Mouse (Mus musculus): ENCODE measurements around the gene Gm28308.

Gm28308 gene

DNA sequence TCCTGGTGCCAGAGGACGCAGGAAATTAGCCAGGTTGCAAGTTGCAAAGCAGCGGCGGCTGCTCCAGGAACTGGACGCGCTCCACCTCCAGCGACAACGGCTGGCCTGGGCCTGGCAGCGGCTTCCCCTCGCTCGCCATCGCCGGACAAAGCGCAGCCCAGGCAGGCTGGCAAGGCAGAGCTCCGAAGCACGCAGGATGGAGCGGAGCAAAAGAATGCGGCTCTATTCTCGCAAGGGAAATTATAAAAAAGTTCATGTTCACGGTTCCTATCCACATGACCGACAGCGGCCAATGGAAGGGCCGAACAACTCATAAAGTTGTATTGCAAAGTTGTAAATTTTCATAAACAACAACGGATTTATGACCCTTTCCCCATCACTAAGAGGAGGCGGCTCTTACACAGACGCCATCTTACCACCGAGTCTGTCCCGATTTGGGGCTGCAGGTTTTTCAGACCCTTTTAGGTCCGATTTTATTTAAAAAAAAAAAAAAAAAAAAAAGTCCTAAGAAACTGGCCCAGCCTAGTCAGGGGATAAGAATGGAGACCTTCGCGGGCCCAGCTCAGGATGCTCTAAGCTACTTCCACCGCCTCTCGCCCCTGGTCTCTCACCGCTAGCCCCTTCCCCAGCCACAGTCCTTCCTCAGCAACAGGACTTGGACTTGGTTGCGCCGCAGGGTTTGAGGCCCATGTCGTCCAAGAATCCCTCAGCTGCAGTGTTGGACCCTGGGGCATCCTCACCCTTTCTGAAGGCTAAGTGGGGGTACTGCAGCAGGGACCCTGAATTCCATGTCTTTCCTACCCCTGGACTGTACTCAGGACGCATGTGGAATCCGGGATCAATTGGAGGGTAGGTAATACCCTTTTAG lies at the start of gene Gm28308, which contains the start of gene Hoxa3:
TSS of gene Gm28308 (minus strand) at position 221 of the 868 bp plus-strand sequence.
TSS of gene Hoxa3 (minus strand) at position 218 of the 868 bp plus-strand sequence.
- no peak for DNase-seq (ENCODE audit: low spot score in 2 of 2)

DNA sequence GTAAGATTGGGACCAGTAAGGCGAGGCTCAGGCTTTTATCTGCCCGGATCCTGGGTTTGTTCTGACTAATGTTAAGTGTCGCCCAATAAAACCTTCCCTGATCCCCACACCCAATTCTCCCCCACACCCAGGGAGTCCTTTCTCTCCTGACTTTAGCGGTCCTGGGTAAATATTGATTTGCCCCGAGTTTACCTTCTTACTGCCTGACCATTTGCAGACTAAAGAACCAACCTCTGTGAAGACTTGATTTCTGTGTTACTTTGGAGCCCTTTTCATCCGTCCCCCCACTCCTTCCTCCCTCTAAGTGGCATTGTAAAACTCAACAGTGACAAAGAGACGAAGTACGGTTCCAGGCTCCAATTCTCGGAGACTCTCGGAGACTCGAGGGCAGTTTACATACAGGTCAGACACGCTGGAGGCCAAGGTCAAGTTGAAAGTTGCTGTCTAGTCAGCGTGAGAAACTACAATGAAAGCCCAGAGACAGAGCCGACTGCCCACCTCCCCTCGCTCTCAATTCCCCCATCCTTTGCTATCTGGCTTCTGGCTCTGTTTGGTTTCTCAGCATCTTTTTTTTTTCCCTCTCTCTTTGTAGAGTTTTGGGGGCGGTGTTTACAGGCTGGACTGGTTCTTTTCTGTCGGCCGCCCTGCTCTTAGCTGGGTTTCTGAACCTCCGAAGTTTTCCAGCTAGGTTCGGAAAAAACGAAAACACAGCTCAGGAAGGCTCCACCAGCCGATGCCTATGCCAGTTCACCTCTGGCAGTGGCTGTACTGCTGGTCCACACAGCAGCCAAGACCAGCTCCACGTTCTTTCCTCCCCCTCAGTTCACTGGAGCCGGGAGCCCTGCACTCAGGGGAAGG lies 49.6 kb upstream of the Gm28308 start:
- no peak for DNase-seq (ENCODE audit: low spot score in 2 of 2)

- no peak for DNase-seq (ENCODE audit: low spot score in 2 of 2)
Observed at GRCm38 (mm10) chr6:52261751-52262462, 48.8 kb upstream of the Gm28308 start.

GRCm38 (mm10) chr6:52260654-52261575 lies 47.8 kb upstream of the Gm28308 start, which contains the start of gene Hoxa13:
Gene Hoxa13 (minus strand): TSS chr6:52260880.
- DNase-seq (ENCODE audit: low spot score in 2 of 2), result no peak

DNA sequence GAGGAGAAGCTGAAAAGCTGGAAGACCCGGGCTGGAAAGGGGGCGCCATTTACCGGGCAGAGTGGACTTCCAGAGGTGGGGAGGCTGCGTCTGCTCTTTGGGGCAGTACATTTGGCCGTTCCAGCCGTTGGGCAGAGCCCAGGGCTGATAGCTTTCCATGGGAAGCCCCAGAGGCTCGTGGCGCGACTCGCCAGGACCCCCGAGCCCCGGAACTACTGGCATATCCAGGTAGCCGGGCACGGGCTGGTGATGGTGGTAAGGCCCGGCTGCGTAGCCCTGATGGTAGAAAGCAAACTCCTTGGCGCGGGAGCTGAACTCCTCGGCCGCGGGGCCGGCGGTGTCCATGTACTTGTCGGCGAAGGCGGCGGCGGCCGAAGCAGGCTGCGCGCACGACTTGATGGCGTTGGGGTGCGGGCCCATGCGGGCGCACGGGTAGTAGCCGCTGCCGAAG lies 46.7 kb upstream of the Gm28308 start:
- DNase-seq (ENCODE audit: low spot score in 2 of 2), result no peak

GRCm38 (mm10) chr6:52259081-52259790 lies 46.1 kb upstream of the Gm28308 start:
- no peak for DNase-seq (ENCODE audit: low spot score in 2 of 2)

- DNase-seq (ENCODE audit: low spot score in 2 of 2), result peak in 1 of 2 experiments; percentile 57
Observed at GRCm38 (mm10) chr6:52256956-52257355, 43.8 kb upstream of the Gm28308 start.

DNA sequence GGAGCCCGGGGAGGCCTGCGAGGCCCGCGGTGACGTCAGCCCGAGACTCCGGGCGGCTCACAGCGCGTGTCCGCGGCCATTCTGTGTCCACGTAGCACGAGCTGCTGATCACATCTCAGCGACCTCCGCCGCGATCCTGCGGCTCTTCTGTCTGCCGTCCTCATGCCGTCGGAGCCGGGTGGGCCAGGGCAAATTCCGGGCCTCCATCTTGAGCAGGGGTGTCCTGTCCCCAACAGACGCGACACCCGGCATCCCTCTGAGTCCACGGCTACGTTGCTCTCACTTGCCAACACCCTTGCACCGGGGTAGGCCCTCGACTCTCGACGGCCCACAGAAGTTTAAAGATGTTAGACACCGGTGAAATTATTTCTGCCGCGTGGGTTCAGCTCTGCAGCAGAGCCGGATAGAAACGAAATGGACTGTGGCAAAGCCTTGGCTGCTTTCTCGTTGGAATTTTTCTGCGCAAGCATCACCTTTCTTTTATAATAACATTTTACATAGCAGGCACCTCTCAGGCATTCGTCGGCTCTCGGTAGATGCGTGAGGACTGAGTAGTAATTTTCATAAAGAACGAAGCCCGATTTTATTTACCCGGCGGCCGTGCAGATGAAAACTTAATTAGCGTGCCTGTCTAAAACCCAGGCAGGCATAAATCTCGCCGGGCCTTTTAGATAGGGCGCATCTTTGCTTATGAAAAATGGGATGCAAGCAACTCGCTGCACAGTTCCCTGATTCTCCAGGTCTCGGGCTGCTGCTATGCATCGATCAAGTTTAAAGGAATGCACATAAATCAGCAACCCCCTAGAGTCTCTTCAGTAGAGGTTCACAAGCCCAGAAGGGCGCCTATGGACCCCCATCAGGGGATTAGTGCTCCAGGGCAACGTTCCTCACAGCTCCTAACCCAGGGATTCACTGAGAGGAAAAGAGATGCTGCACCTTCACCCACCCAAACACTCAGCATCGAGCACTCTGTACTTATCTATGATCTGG lies 40.7 kb upstream of the Gm28308 start:
- no peak for DNase-seq (ENCODE audit: low spot score in 2 of 2)

GRCm38 (mm10) chr6:52252775-52253376 lies 39.7 kb upstream of the Gm28308 start:
- DNase-seq (ENCODE audit: low spot score in 2 of 2), result no peak

DNA sequence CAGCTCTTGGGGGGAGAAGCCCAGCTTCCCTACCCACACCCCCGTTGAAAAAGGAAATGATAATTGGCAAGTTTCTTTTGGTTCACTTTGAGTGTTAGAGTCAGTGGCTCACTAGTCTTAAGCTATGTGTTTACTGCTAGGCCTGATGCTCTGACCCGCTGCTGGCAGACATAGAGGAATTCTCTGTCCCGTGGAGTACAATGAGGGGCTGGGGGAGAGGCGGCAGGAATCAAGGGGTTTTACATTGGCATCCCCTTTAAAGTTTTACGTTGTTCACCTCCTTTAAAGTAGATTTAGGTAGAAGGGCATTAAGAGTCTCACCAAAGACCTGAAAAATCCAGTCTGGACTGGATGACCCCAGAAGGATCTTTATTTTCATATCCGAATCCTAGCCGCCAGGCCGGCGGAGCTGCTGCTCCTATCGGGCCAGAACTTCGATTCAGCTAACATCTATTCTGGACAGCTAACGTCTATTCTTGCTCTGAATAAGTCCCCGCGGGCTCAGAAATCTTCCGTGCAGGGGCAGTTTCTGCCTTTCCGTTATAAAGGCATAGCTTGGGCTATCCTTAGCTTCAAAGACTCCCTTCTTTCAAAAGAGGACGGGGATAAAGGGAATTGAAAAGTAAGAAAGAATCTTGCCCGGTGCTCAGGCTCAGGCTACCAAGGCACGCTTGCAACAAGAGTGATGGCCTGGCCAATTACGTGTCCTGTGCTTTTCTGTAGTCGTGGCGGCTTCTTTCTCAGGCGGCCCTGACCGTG lies 39.1 kb upstream of the Gm28308 start:
- no peak for DNase-seq (ENCODE audit: low spot score in 2 of 2)

DNA sequence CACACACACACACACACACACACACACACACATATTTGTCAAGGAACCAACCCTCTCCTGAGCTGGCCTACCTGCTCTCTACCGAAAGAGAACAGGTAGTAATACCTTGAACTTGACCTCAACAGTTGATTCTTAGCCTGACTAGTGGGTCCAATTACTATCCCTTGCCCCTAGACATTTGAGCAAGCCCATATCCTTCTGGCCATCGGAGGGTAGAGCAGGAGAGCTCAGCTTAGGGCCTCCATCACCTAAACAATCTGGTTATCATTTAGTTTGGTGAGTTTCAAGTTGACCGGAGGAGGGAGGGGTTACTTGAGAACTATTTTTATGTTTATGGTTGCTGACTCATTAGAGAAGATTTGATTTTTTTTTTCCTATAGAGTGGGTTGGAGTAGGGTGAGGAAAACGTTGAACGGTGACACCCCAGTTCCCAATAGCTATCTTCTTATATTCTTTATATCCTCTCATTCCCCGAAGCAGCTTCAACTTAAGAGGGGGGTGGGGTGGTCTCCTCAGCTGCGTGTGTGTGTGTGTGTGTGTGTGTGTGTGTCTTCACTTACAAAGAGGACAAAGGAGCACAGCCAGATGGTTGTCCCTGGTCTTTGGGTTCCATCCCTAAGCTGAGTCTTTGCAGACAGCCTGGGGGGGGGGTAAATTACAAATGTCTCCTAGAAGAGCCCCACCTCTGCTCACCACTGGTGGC lies 38.2 kb upstream of the Gm28308 start:
- no peak for DNase-seq (ENCODE audit: low spot score in 2 of 2)

GRCm38 (mm10) chr6:52249826-52250225 lies 36.7 kb upstream of the Gm28308 start:
- DNase-seq (ENCODE audit: low spot score in 2 of 2), result no peak

- DNase-seq (ENCODE audit: low spot score in 2 of 2), result no peak
Observed at GRCm38 (mm10) chr6:52249415-52249738, 36.2 kb upstream of the Gm28308 start.

DNA sequence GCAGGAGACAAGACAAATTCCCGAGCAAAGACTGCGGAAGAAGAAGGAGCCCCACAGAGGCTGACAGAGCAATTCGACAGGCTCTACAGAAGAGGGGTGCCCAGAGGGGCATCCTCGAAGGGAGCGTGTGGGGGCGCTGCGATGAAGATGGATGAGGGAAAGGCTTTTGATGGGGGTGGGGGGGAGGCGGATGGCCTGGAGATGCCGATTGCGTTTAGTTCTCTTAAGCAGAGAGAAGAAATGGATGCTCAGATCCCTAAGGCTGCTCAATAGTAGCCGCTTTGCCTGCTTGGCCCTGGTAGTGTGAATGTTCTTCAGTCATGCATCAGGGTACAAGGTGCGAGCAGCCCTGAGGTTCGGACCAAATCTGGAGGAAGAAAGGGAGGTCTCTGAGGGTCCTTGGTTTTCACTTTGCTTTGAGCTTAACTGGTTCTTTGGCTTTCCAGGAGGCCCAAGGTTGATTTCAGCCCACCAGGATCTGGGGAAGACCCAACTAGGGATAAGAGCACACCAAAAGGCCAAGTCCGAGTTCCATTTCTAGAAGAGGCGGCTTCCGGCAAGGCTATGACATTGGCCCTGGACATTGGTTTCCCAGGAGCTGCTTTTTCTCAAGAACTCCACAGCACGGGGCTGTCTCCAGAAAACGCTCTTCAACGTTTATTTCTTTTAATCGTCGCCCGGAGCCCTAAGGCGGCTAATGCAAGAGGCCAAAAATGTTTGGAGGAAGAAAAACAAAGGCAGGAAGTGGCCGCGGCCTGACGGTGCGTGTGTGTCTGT lies 35.7 kb upstream of the Gm28308 start:
- DNase-seq (ENCODE audit: low spot score in 2 of 2), result no peak

DNA sequence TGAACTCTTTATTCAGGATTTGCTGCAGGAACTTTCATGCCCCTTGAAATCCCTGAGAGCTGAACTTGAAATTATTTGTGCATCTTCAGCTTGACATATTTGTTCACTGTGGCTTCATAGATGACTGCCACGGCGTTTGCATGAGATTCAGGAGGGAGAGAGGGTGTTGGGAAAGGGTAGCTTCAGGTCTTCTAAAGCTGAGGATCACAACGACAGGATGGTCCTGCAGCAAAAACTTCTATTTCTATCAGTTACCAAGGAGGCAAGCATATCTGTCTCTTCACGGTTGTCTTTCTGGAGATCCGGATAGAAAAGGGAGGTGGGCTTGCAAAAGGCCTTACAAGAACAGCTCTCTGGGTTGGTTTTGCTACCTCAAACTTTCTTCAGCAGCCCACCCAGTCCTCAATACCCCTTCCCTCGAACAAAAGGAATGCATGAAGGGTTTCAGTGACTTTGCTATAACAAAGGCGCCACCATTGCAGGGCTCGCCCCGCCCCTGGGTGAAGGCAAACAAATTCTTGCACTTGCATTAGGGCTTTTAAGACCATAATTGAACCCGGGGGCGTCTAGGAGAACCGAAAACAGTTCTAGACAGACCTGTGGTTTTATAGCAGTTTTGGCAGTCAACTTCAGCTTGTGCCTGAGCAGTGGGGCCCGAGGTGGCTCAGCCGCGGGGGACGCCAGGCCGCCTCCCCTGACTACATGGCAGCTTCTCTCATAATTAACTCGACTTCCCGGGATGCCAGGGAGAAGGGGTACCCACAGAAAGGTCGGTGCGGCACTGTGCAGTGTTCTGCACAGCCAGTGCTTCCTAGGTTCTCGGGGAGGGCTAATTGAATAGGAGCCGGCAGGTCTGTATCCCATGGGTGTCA lies 34.9 kb upstream of the Gm28308 start:
- no peak for DNase-seq (ENCODE audit: low spot score in 2 of 2)
